Mouse (Mus musculus) heart, embryonic 16.5 days (tissue): ENCODE results near the gene Ktn1. TPM values are rescaled to one million over a fixed set of nuclear protein-coding genes. Genes with fewer than 3 reads are reported as not detected.

Experiments
- polyA plus RNA-seq: library from polyadenylated mRNA; unstranded; fragments of >200 nt; fragmentation: Nextera tagmentation; extraction: Ambion mirVana; gene quantifications from 2 replicates; pipeline ENCODE4 v1.2.1, GENCODE M21; 2015

Gene Ktn1
- polyA plus RNA-seq, 1 experiment from 2014 or later, result 66.6 TPM

Other genes starting within 250 kb of the Ktn1 start
- gene Dlgap5, start 230.0 kb upstream of the Ktn1 start, polyA plus RNA-seq, result 32.7 and 35.1 TPM in 2 replicates
- 16.7 and 20.0 TPM in 2 replicates for gene Fbxo34, start 198.0 kb upstream of the Ktn1 start, polyA plus RNA-seq
- gene Atg14, start 77.8 kb upstream of the Ktn1 start, polyA plus RNA-seq, result 10.6 and 10.9 TPM in 2 replicates